Mouse (Mus musculus): Measurements from ENCODE around the gene Gabrg3. TPM values are rescaled to one million over a fixed set of nuclear protein-coding genes. Genes with fewer than 3 reads are reported as not detected.

Gene Gabrg3
- total and polyA plus RNA-seq, 3 experiments = not detected

GRCm38 (mm10) chr7:56779122-56779521 is 607.9 kb downstream of the Gabrg3 start:
- H3K79me2 ChIP-seq (replicated peaks; ENCODE audit: control insufficient read depth, extremely low read depth, insufficient read depth, poor library complexity, severe bottlenecking) = no peaks in the 10 kb centered on the region
- H3K27me3 ChIP-seq (replicated peaks) = no peaks in the 10 kb centered on the region
- peaks cover 6% of the 10 kb centered on the region for H3K9me3 ChIP-seq (replicated peaks; ENCODE audit: low read length)
- H3K9ac ChIP-seq (ENCODE audit: insufficient read depth, low read depth) = no peak overlapping the region
- no peak overlapping the region for H3K4me3 ChIP-seq (replicated peaks in 1 of 3; ENCODE audit: low read depth in 2 of 3, low read length in 2 of 3, poor library complexity in 1 of 3)
- no peaks in the 10 kb centered on the region for H3K36me3 ChIP-seq (replicated peaks in 1 of 2; ENCODE audit: control insufficient read depth in 1 of 2, insufficient read depth in 1 of 2, low read length in 1 of 2)
- no peaks in the 10 kb centered on the region for H3K4me1 ChIP-seq (ENCODE audit: control insufficient read depth in 1 of 2, insufficient read depth in 2 of 2)
- H3K27ac ChIP-seq (ENCODE audit: insufficient read depth, low read depth) = no peak overlapping the region
- dilution Hi-C loops (cut with MboI; ENCODE audit: extremely low pct_ligation_motif_present, extremely low pct_unique_long_range_greater_than_20kb, low sequenced_read_pairs) (no loop called here), in situ Hi-C loops (cut with MboI; ENCODE audit: low pct_ligation_motif_present, low pct_unique_long_range_greater_than_20kb, low sequenced_read_pairs) (no loop called here)
- DNase-seq (ENCODE audit: extremely low read depth) = no peak
- H3K4me2 ChIP-seq (ENCODE audit: insufficient read depth, low read depth, poor library complexity, severe bottlenecking) = no peak overlapping the region
- no peak for TF ChIP-seq ZNF384 (IDR thresholded peaks at IDR 0.05; ENCODE audit: low read depth, low read length)
- no peak for TF ChIP-seq TCF12 (IDR thresholded peaks at IDR 0.05; ENCODE audit: low read depth, low read length)
- TF ChIP-seq IRF4 (IDR thresholded peaks at IDR 0.05; ENCODE audit: low read depth, low read length) = no peak
- TF ChIP-seq MXI1 (IDR thresholded peaks at IDR 0.05; ENCODE audit: low read depth, low read length) = no peak
- TF ChIP-seq MAFK (IDR thresholded peaks at IDR 0.05; ENCODE audit: insufficient replicate concordance, low read length) = no peak
- no peak for TF ChIP-seq USF1 (IDR thresholded peaks at IDR 0.05; ENCODE audit: low read depth, low read length)
- TF ChIP-seq JUN (IDR thresholded peaks at IDR 0.05; ENCODE audit: insufficient read depth, low read depth, low read length) = no peak
- TF ChIP-seq MAX (IDR thresholded peaks at IDR 0.05; ENCODE audit: low read length) = no peak
- TF ChIP-seq RCOR1 (conservative IDR thresholded peaks at IDR 0.05; ENCODE audit: low read depth, low read length) = no peak
- no peak for TF ChIP-seq POLR2AphosphoS2 (IDR thresholded peaks at IDR 0.05; ENCODE audit: low read depth, low read length)
- TF ChIP-seq CHD1 (IDR thresholded peaks at IDR 0.05; ENCODE audit: low read depth, low read length) = no peak
- TF ChIP-seq POLR2A (IDR thresholded peaks at IDR 0.05; ENCODE audit: low read depth, low read length) = no peak

DNA sequence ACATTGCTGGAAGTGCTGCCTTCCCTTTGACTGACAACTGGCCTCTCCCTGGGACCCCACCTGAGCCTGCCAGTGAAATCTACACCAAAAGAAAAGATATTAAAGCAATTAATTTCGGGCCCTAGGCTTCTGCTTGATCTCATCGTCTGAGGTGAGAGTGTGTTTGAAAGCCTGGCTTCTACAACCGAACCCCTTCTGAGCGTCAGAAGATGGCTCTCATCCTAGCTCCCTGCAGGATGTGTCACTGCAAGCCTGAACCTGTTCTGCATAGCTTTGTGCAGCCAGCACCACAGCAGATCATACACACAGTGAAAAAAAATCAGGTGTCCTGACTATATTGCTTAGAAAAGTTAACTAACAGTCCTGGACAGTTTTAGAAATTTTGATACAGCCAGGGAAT is 618.8 kb downstream of the Gabrg3 start:
- dilution Hi-C loops (cut with MboI; ENCODE audit: extremely low pct_ligation_motif_present, extremely low pct_unique_long_range_greater_than_20kb, low sequenced_read_pairs) (no loop called here), in situ Hi-C loops (cut with MboI; ENCODE audit: low pct_ligation_motif_present, low pct_unique_long_range_greater_than_20kb, low sequenced_read_pairs) (no loop called here)
- H3K36me3 ChIP-seq (replicated peaks in 1 of 2; ENCODE audit: control insufficient read depth in 1 of 2, insufficient read depth in 1 of 2, low read length in 1 of 2) = no peaks in the 10 kb centered on the region
- H3K4me1 ChIP-seq (ENCODE audit: control insufficient read depth in 1 of 2, insufficient read depth in 2 of 2) = no peaks in the 10 kb centered on the region
- no peaks in the 10 kb centered on the region for H3K79me2 ChIP-seq (replicated peaks; ENCODE audit: control insufficient read depth, extremely low read depth, insufficient read depth, poor library complexity, severe bottlenecking)
- H3K4me2 ChIP-seq (ENCODE audit: insufficient read depth, low read depth, poor library complexity, severe bottlenecking) = no peak overlapping the region
- peaks cover 9% of the 10 kb centered on the region for H3K9me3 ChIP-seq (replicated peaks; ENCODE audit: low read length)
- no peaks in the 10 kb centered on the region for H3K27me3 ChIP-seq (replicated peaks)
- no peak overlapping the region for H3K27ac ChIP-seq (ENCODE audit: insufficient read depth, low read depth)
- no peak overlapping the region for H3K9ac ChIP-seq (ENCODE audit: insufficient read depth, low read depth)
- TF ChIP-seq MAX (IDR thresholded peaks at IDR 0.05; ENCODE audit: low read length) (no peak), ELF1 (IDR thresholded peaks at IDR 0.05; ENCODE audit: low read depth, low read length) (no peak), POLR2AphosphoS2 (IDR thresholded peaks at IDR 0.05; ENCODE audit: low read depth, low read length) (no peak), ZKSCAN1 (IDR thresholded peaks at IDR 0.05; ENCODE audit: borderline replicate concordance, low read depth, low read length) (no peak), PAX5 (IDR thresholded peaks at IDR 0.05; ENCODE audit: low read length) (no peak), BHLHE40 (IDR thresholded peaks at IDR 0.05; ENCODE audit: low read depth, low read length) (no peak), JUND (conservative IDR thresholded peaks at IDR 0.05; ENCODE audit: low read depth, low read length) (no peak), USF2 (conservative IDR thresholded peaks at IDR 0.05; ENCODE audit: low read depth, low read length) (no peak), USF1 (IDR thresholded peaks at IDR 0.05; ENCODE audit: low read depth, low read length) (no peak), EP300 (IDR thresholded peaks at IDR 0.05; ENCODE audit: low read length) (no peak), ZC3H11A (IDR thresholded peaks at IDR 0.05; ENCODE audit: low read depth, low read length) (no peak), IRF4 (IDR thresholded peaks at IDR 0.05; ENCODE audit: low read depth, low read length) (no peak)
- H3K4me3 ChIP-seq (replicated peaks in 1 of 3; ENCODE audit: low read depth in 2 of 3, low read length in 2 of 3, poor library complexity in 1 of 3) = no peak overlapping the region
- DNase-seq (ENCODE audit: extremely low read depth) = no peak

Data from CH12.LX (cell line).